Mouse (Mus musculus): ENCODE results near the gene Pemt. TPM values are rescaled to one million over a fixed set of nuclear protein-coding genes. Genes with fewer than 3 reads are reported as not detected.

Pemt gene
- polyA plus RNA-seq (2012; rRNA removed), result 6.0 and 7.0 TPM in 2 replicates

GRCm38 (mm10) chr11:60046058-60046735, at the start of gene Pemt:
Pemt (minus strand) TSS chr11:60046489.

GRCm38 (mm10) chr11:59964818-59965217, 81.5 kb downstream of the Pemt start, which contains the start of gene Rasd1:
Rasd1 (minus strand) TSS chr11:59964944.

GRCm38 (mm10) chr11:59947752-59948400, 98.4 kb downstream of the Pemt start, which contains the start of gene Med9:
Med9 (plus strand) TSS chr11:59948206.

Other genes starting within 250 kb of the Pemt start
- gene Flcn, start 236.5 kb downstream of the Pemt start, polyA plus RNA-seq (2012; rRNA removed), result 44.7 and 47.7 TPM in 2 replicates
- 48.0 and 48.8 TPM in 2 replicates for gene Nt5m, start 207.0 kb downstream of the Pemt start, polyA plus RNA-seq (2012; rRNA removed)
- 92.3 and 97.7 TPM in 2 replicates for gene Cops3, start 206.7 kb downstream of the Pemt start, polyA plus RNA-seq (2012; rRNA removed)
- gene Med9, start 98.3 kb downstream of the Pemt start, polyA plus RNA-seq (2012; rRNA removed), result 21.7 and 22.9 TPM in 2 replicates
- 0.60 and 0.66 TPM in 2 replicates for gene Rasd1, start 81.5 kb downstream of the Pemt start, polyA plus RNA-seq (2012; rRNA removed)
- gene Rai1, start 58.5 kb upstream of the Pemt start, polyA plus RNA-seq (2012; rRNA removed), result 66.5 and 72.2 TPM in 2 replicates
- gene Srebf1, start 176.1 kb upstream of the Pemt start, polyA plus RNA-seq (2012; rRNA removed), result 69.8 and 76.8 TPM in 2 replicates